In genomic region chr2:25557221-25557963, GRCm38 (mm10) we compare ENCODE assay signal across 8 mouse cellular contexts. TPM values are rescaled to one million over a fixed set of nuclear protein-coding genes. Genes with fewer than 3 reads are reported as not detected.
DNase-seq lines count a peak whose midpoint lies in the region; ATAC-seq and TF ChIP-seq lines count a peak whose summit lies in the region.

Gene Edf1 (plus strand): TSS chr2:25557847.

- no peaks in the 10 kb centered on the region for H3K27me3 ChIP-seq in embryonic facial prominence, embryonic 15.5 days
- H3K27me3 ChIP-seq in limb, embryonic 12.5 days, result no peaks in the 10 kb centered on the region
- no peaks in the 10 kb centered on the region for H3K27me3 ChIP-seq in midbrain, embryonic 14.5 days (ENCODE audit: control insufficient read depth, insufficient read depth, low read length)

- no peaks in the 10 kb centered on the region for H3K9me3 ChIP-seq in embryonic facial prominence, embryonic 15.5 days (replicated peaks)
- H3K9me3 ChIP-seq in limb, embryonic 12.5 days, result no peaks in the 10 kb centered on the region
- H3K9me3 ChIP-seq in midbrain, embryonic 14.5 days (ENCODE audit: control insufficient read depth, low read length), result no peaks in the 10 kb centered on the region

- peak within 1 kb of the TSS; percentile 69 for H3K27ac ChIP-seq in bone marrow macrophage, adult 2 months (ENCODE audit: insufficient read depth, low read depth, low read length)
- peak within 1 kb of the TSS; percentile 84 for H3K27ac ChIP-seq in embryonic facial prominence, embryonic 15.5 days (replicated peaks)
- peak within 1 kb of the TSS; percentile 79 for H3K27ac ChIP-seq in limb, embryonic 12.5 days
- H3K27ac ChIP-seq in midbrain, embryonic 14.5 days (replicated peaks; ENCODE audit: low read depth, low read length), result peak within 1 kb of the TSS; percentile 81

- peak; percentile 83 for DNase-seq in 416B (ENCODE audit: low read depth)
- peak; percentile 95 for DNase-seq in heart, adult 8-10 months (ENCODE audit: low spot score)
- peak; percentile 94 to 95 for DNase-seq in kidney, adult 8-10 months
- peak; percentile 98 for DNase-seq in midbrain, embryonic 14.5 days
- peak; percentile 87 for DNase-seq in spleen, adult 12 weeks (ENCODE audit: low spot score)

- H3K4me3 ChIP-seq in bone marrow macrophage, adult 2 months (ENCODE audit: insufficient read depth, low read length), result peak within 1 kb of the TSS; percentile 86
- H3K4me3 ChIP-seq in embryonic facial prominence, embryonic 15.5 days (replicated peaks), result peak within 1 kb of the TSS; percentile 100
- peak within 1 kb of the TSS; percentile 96 for H3K4me3 ChIP-seq in limb, embryonic 12.5 days (replicated peaks)
- H3K4me3 ChIP-seq in midbrain, embryonic 14.5 days (replicated peaks; ENCODE audit: low read depth, low read length), result peak within 1 kb of the TSS; percentile 99

- no peak for TF ChIP-seq CTCF in bone marrow macrophage, adult 2 months (IDR thresholded peaks at IDR 0.05; ENCODE audit: low read depth, low read length)

- peak; percentile 97 for ATAC-seq in embryonic facial prominence, embryonic 15.5 days (ENCODE audit: insufficient number of reproducible peaks, low FRiP score, low TSS enrichment, low read depth)
- ATAC-seq in limb, embryonic 12.5 days (ENCODE audit: insufficient number of reproducible peaks, insufficient read depth, low FRiP score, low TSS enrichment, low read depth), result peak; percentile 95
- peak; percentile 98 for ATAC-seq in midbrain, embryonic 14.5 days (ENCODE audit: low FRiP score, low TSS enrichment)

- H3K36me3 ChIP-seq in embryonic facial prominence, embryonic 15.5 days, result peaks cover 24% of the 10 kb centered on the region
- H3K36me3 ChIP-seq in limb, embryonic 12.5 days, result peaks cover 29% of the 10 kb centered on the region
- H3K36me3 ChIP-seq in midbrain, embryonic 14.5 days (ENCODE audit: control insufficient read depth, insufficient read depth, low read length), result peaks cover 26% of the 10 kb centered on the region

- H3K4me1 ChIP-seq in bone marrow macrophage, adult 2 months (ENCODE audit: control insufficient read depth, insufficient read depth, low read length), result peaks cover 10% of the 10 kb centered on the region
- H3K4me1 ChIP-seq in embryonic facial prominence, embryonic 15.5 days, result peaks cover 21% of the 10 kb centered on the region
- peaks cover 18% of the 10 kb centered on the region for H3K4me1 ChIP-seq in limb, embryonic 12.5 days (replicated peaks)
- H3K4me1 ChIP-seq in midbrain, embryonic 14.5 days (ENCODE audit: control insufficient read depth, insufficient read depth, low read length), result peaks cover 15% of the 10 kb centered on the region

- peak within 1 kb of the TSS; percentile 95 for H3K9ac ChIP-seq in embryonic facial prominence, embryonic 15.5 days
- peak within 1 kb of the TSS; percentile 91 for H3K9ac ChIP-seq in limb, embryonic 12.5 days (replicated peaks)
- H3K9ac ChIP-seq in midbrain, embryonic 14.5 days (replicated peaks; ENCODE audit: low read length), result peak within 1 kb of the TSS; percentile 90

- H3K4me2 ChIP-seq in embryonic facial prominence, embryonic 15.5 days (replicated peaks), result peak within 1 kb of the TSS; percentile 93
- peak within 1 kb of the TSS; percentile 97 for H3K4me2 ChIP-seq in limb, embryonic 12.5 days
- peak within 1 kb of the TSS; percentile 95 for H3K4me2 ChIP-seq in midbrain, embryonic 14.5 days (ENCODE audit: low read length)

- WGBS in embryonic facial prominence, embryonic 15.5 days, result under 1% methylated on average over 61 of the region's 61 CpGs
- WGBS in limb, embryonic 12.5 days, result under 1% methylated on average over 61 of the region's 61 CpGs
- under 1% methylated on average over 61 of the region's 61 CpGs for WGBS in midbrain, embryonic 14.5 days

- TF ChIP-seq POLR2A in bone marrow macrophage, adult 2 months (IDR thresholded peaks at IDR 0.05; ENCODE audit: borderline replicate concordance, low read depth, low read length), result peak; percentile 86

RNA-seq across cellular contexts. Expression of gene Edf1, which starts in this region (rescaled TPM):
- polyA plus RNA-seq in bone marrow macrophage, adult 2 months (2012; ENCODE audit: insufficient read depth, insufficient read length, missing spikeins), result 142 and 160 TPM in 2 replicates
- polyA plus RNA-seq in embryonic facial prominence, embryonic 15.5 days (2015; fragmentation: Nextera tagmentation; extraction: Ambion mirVana), result 355 and 373 TPM in 2 replicates
- total RNA-seq in heart, adult 8-10 months (2022), result 100 to 1,000 TPM; 156 to 257 (median 210) TPM
- 320 and 329 TPM in 2 replicates for polyA plus RNA-seq in limb, embryonic 12.5 days (2016; fragmentation: Nextera tagmentation; extraction: Ambion mirVana)
- 318 and 409 TPM in 2 replicates for polyA plus RNA-seq in midbrain, embryonic 14.5 days (2014; fragmentation: Nextera tagmentation; extraction: Ambion mirVana)

Comparison
In these comparisons a context has a peak if more than half of its experiments do, and no peak if none do; other contexts are left out.
1. Peak in every context shown above with its lines: DNase-seq, ATAC-seq, H3K4me3 ChIP-seq and H3K27ac ChIP-seq.